Mouse (Mus musculus) MEL (cell line): ENCODE data around the gene F10. TPM values are rescaled to one million over a fixed set of nuclear protein-coding genes. Genes with fewer than 3 reads are reported as not detected.

Source experiments
- DNase-seq: peaks from one replicate; pipeline ENCODE4 v3.0.0; 2011; ENCODE audit warnings: low read depth, low spot score
- H3K27ac ChIP-seq: 2 replicates; pipeline ENCODE4 v1.5.1; 2012; ENCODE audit warnings: low read depth, mild to moderate bottlenecking, control low read depth, low read length, moderate library complexity; ENCODE audit not compliant: control insufficient read depth
- H3K27me3 ChIP-seq, 2 experiments: fragments of 150-350 bp in 1 of 2; sonication (generic) in 1 of 2; 2 replicates each; pipeline ENCODE4 v1.6.1; 2012; ENCODE audit warnings: low read length in 2 of 2, mild to moderate bottlenecking in 2 of 2, improper control_type of control experiment in 1 of 2, moderate library complexity in 1 of 2; ENCODE audit not compliant: insufficient read depth in 2 of 2, control insufficient read depth in 1 of 2
- H3K36me3 ChIP-seq, 2 experiments: 2 replicates each; pipeline ENCODE4 v1.6.1; 2012 to 2014; ENCODE audit warnings: low read length in 2 of 2, improper control_type of control experiment in 1 of 2, inconsistent platforms in 1 of 2, mild to moderate bottlenecking in 1 of 2; ENCODE audit not compliant: insufficient read depth in 2 of 2, control insufficient read depth in 1 of 2
- H3K4me1 ChIP-seq, 2 experiments: fragments of 150-350 bp in 1 of 2; sonication (generic) in 1 of 2; 2 replicates each; pipeline ENCODE4 v1.6.1; 2012; ENCODE audit warnings: low read length in 2 of 2, improper control_type of control experiment in 1 of 2, mild to moderate bottlenecking in 1 of 2; ENCODE audit not compliant: insufficient read depth in 2 of 2, control insufficient read depth in 1 of 2
- H3K4me3 ChIP-seq, 2 experiments: fragments of 150-350 bp in 1 of 2; sonication (generic) in 1 of 2; 2 replicates each; pipeline ENCODE4 v1.5.1; 2012; ENCODE audit warnings: low read depth in 2 of 2, low read length in 2 of 2, mild to moderate bottlenecking in 2 of 2, moderate library complexity in 2 of 2, control low read depth in 1 of 2, improper control_type of control experiment in 1 of 2; ENCODE audit not compliant: control insufficient read depth in 1 of 2, insufficient read depth in 1 of 2
- H3K79me2 ChIP-seq: 2 replicates; pipeline ENCODE4 v1.6.1; 2012; ENCODE audit warnings: mild to moderate bottlenecking, low read length, moderate library complexity; ENCODE audit not compliant: control insufficient read depth, poor library complexity, insufficient read depth
- H3K9ac ChIP-seq: 2 replicates; pipeline ENCODE4 v1.6.1; 2012; ENCODE audit warnings: low read depth, mild to moderate bottlenecking, control low read depth, low read length, moderate library complexity; ENCODE audit not compliant: control insufficient read depth, poor library complexity, severe bottlenecking
- H3K9me3 ChIP-seq: fragments of 150-350 bp; sonication (generic); replicated peaks from 2 replicates; pipeline ENCODE4 v1.6.1; 2012; ENCODE audit warnings: mild to moderate bottlenecking, low read length, improper control_type of control experiment, moderate library complexity; ENCODE audit not compliant: insufficient read depth
- BHLHE40 ChIP-seq: IDR thresholded peaks from 2 replicates; pipeline ENCODE4 v1.6.1; 2012; ENCODE audit warnings: low read depth, mild to moderate bottlenecking, inconsistent platforms, low read length, improper control_type of control experiment, borderline replicate concordance
- CHD1 ChIP-seq: IDR thresholded peaks from 2 replicates; pipeline ENCODE4 v1.6.1; 2012; ENCODE audit warnings: low read depth, mild to moderate bottlenecking, inconsistent platforms, low read length, improper control_type of control experiment
- CHD2 ChIP-seq: IDR thresholded peaks from 2 replicates; pipeline ENCODE4 v1.6.1; 2011; ENCODE audit warnings: low read length, improper control_type of control experiment
- ELF1 ChIP-seq: IDR thresholded peaks from 2 replicates; pipeline ENCODE4 v1.6.1; 2014; ENCODE audit warnings: low read depth, mild to moderate bottlenecking, inconsistent platforms, low read length, improper control_type of control experiment, moderate library complexity
- EP300 ChIP-seq, 2 experiments: IDR thresholded peaks; 2 replicates each; pipeline ENCODE4 v1.6.1; 2011; ENCODE audit warnings: improper control_type of control experiment in 2 of 2, low read length in 2 of 2, low read depth in 1 of 2, mild to moderate bottlenecking in 1 of 2
- ETS1 ChIP-seq: IDR thresholded peaks from 2 replicates; pipeline ENCODE4 v1.6.1; 2012; ENCODE audit warnings: low read depth, mild to moderate bottlenecking, inconsistent platforms, low read length, improper control_type of control experiment, moderate library complexity
- MAX ChIP-seq: IDR thresholded peaks from 2 replicates; pipeline ENCODE4 v1.6.1; 2011; ENCODE audit warnings: low read length, improper control_type of control experiment
- MAZ ChIP-seq: IDR thresholded peaks from 2 replicates; pipeline ENCODE4 v1.6.1; 2012; ENCODE audit warnings: low read depth, mild to moderate bottlenecking, inconsistent platforms, low read length, improper control_type of control experiment
- MYB ChIP-seq: IDR thresholded peaks from 2 replicates; pipeline ENCODE4 v1.6.1; 2011; ENCODE audit warnings: mild to moderate bottlenecking, low read depth, low read length, improper control_type of control experiment
- MYC ChIP-seq: IDR thresholded peaks from 2 replicates; pipeline ENCODE4 v1.6.1; 2011; ENCODE audit warnings: low read depth, mild to moderate bottlenecking, low read length, improper control_type of control experiment, moderate library complexity
- NELFE ChIP-seq: IDR thresholded peaks from 2 replicates; pipeline ENCODE4 v1.6.1; 2011; ENCODE audit warnings: low read depth, low read length, improper control_type of control experiment
- POLR2A ChIP-seq, 2 experiments: IDR thresholded peaks; 2 replicates each; pipeline ENCODE4 v1.6.1; 2011 to 2012; ENCODE audit warnings: low read length in 2 of 2, mild to moderate bottlenecking in 2 of 2, control low read depth in 1 of 2, improper control_type of control experiment in 1 of 2, low read depth in 1 of 2, moderate library complexity in 1 of 2; ENCODE audit not compliant: control insufficient read depth in 1 of 2, insufficient read depth in 1 of 2, poor library complexity in 1 of 2
- POLR2AphosphoS2 ChIP-seq: IDR thresholded peaks from 2 replicates; pipeline ENCODE4 v1.6.1; 2011; ENCODE audit warnings: low read length, improper control_type of control experiment
- POLR2AphosphoS5 ChIP-seq: IDR thresholded peaks from 2 replicates; pipeline ENCODE4 v1.6.1; 2012; ENCODE audit warnings: low read depth, borderline replicate concordance, mild to moderate bottlenecking, inconsistent platforms, low read length, moderate library complexity, mixed read lengths
- RAD21 ChIP-seq: IDR thresholded peaks from 2 replicates; pipeline ENCODE4 v1.6.1; 2011; ENCODE audit warnings: mild to moderate bottlenecking, low read depth, low read length, improper control_type of control experiment
- RCOR1 ChIP-seq: IDR thresholded peaks from 2 replicates; pipeline ENCODE4 v1.6.1; 2012; ENCODE audit warnings: low read depth, mild to moderate bottlenecking, inconsistent platforms, low read length, improper control_type of control experiment
- SIN3A ChIP-seq: IDR thresholded peaks from 2 replicates; pipeline ENCODE4 v1.6.1; 2012; ENCODE audit warnings: low read length, improper control_type of control experiment, inconsistent platforms
- SMC3 ChIP-seq: IDR thresholded peaks from 2 replicates; pipeline ENCODE4 v1.6.1; 2011; ENCODE audit warnings: low read depth, low read length, improper control_type of control experiment
- TAL1 ChIP-seq: IDR thresholded peaks from 2 replicates; pipeline ENCODE4 v1.6.1; 2012; ENCODE audit warnings: mild to moderate bottlenecking, inconsistent platforms, low read length, moderate library complexity, mixed read lengths
- TBP ChIP-seq: IDR thresholded peaks from 2 replicates; pipeline ENCODE4 v1.8.0; 2011; ENCODE audit warnings: low read depth, low read length, improper control_type of control experiment
- TCF12 ChIP-seq: IDR thresholded peaks from 2 replicates; pipeline ENCODE4 v1.6.1; 2014; ENCODE audit warnings: low read depth, mild to moderate bottlenecking, inconsistent platforms, low read length, improper control_type of control experiment, moderate library complexity
- UBTF ChIP-seq: IDR thresholded peaks from 2 replicates; pipeline ENCODE4 v1.6.1; 2012; ENCODE audit warnings: low read depth, mild to moderate bottlenecking, inconsistent platforms, low read length, improper control_type of control experiment, moderate library complexity, borderline replicate concordance; ENCODE audit not compliant: insufficient read depth
- USF1 ChIP-seq: IDR thresholded peaks from 2 replicates; pipeline ENCODE4 v1.6.1; 2014; ENCODE audit warnings: low read depth, mild to moderate bottlenecking, inconsistent platforms, low read length, improper control_type of control experiment, moderate library complexity
- USF2 ChIP-seq, 2 experiments: IDR thresholded peaks; 2 replicates each; pipeline ENCODE4 v1.6.1; 2011 to 2012; ENCODE audit warnings: improper control_type of control experiment in 2 of 2, low read length in 2 of 2, borderline replicate concordance in 1 of 2, inconsistent platforms in 1 of 2, low read depth in 1 of 2, mild to moderate bottlenecking in 1 of 2; ENCODE audit not compliant: insufficient read depth in 1 of 2
- ZC3H11A ChIP-seq: IDR thresholded peaks from 2 replicates; pipeline ENCODE4 v1.6.1; 2012; ENCODE audit warnings: low read depth, mild to moderate bottlenecking, inconsistent platforms, low read length, improper control_type of control experiment
- ZKSCAN1 ChIP-seq: IDR thresholded peaks from 2 replicates; pipeline ENCODE4 v1.6.1; 2012; ENCODE audit warnings: low read depth, mild to moderate bottlenecking, inconsistent platforms, low read length, improper control_type of control experiment, moderate library complexity
- ZMIZ1 ChIP-seq: IDR thresholded peaks from 2 replicates; pipeline ENCODE4 v1.6.1; 2012; ENCODE audit warnings: low read depth, mild to moderate bottlenecking, inconsistent platforms, low read length, improper control_type of control experiment, moderate library complexity
- polyA plus RNA-seq, 2 experiments: library from polyadenylated mRNA; stranded (reverse) in 1 of 2; unstranded in 1 of 2; fragments of >175 nt in 1 of 2; fragments of >200 nt in 1 of 2; gene quantifications; 2 replicates each; pipeline versions ENCODE4 v1.2.1 to v1.2.4; 2012; ENCODE audit warnings: low replicate concordance in 2 of 2, low read depth in 1 of 2; ENCODE audit not compliant: insufficient read length in 2 of 2, insufficient read depth in 1 of 2, missing spikeins in 1 of 2
- total RNA-seq: library from RNA; depleted of rRNA; stranded (reverse); fragments of 300-350 nt; gene quantifications from 2 replicates; pipeline ENCODE4 v1.2.3, GENCODE M21; 2012

Gene F10
- total and polyA plus RNA-seq, 3 experiments: 0.03 to 0.04 TPM; not detected in 1

- Histone ChIP-seq H3K27ac (no peak overlapping the region), H3K9me3 (no peaks in the 10 kb centered on the region), H3K4me1 (no peaks in the 10 kb centered on the region), H3K36me3 (no peaks in the 10 kb centered on the region), H3K4me3 (no peak overlapping the region), H3K9ac (no peak overlapping the region), H3K27me3 (peaks cover 15% of the 10 kb centered on the region in 2 experiments), H3K79me2 (no peaks in the 10 kb centered on the region)
- TF ChIP-seq MYB: no peak
- TF ChIP-seq MYC: no peak
- TF ChIP-seq POLR2AphosphoS2: no peak
- no peak for TF ChIP-seq ZMIZ1
- TF ChIP-seq EP300 (IDR thresholded peaks at IDR 0.05; ENCODE audit: low read depth in 1 of 2, low read length in 2 of 2): no peak
- TF ChIP-seq USF2 (IDR thresholded peaks at IDR 0.05; ENCODE audit: borderline replicate concordance in 1 of 2, insufficient read depth in 1 of 2, low read depth in 1 of 2, low read length in 2 of 2): no peak
- no peak for TF ChIP-seq SIN3A
- TF ChIP-seq MAZ: no peak
- no peak for TF ChIP-seq SMC3
- TF ChIP-seq ELF1: no peak
- TF ChIP-seq RAD21: no peak
- no peak for TF ChIP-seq ZKSCAN1
- no peak for TF ChIP-seq POLR2A (IDR thresholded peaks at IDR 0.05; ENCODE audit: control insufficient read depth in 1 of 2, insufficient read depth in 1 of 2, low read depth in 1 of 2, low read length in 2 of 2, poor library complexity in 1 of 2)
- TF ChIP-seq TCF12: no peak
- TF ChIP-seq ETS1: no peak
- no peak for TF ChIP-seq UBTF
- TF ChIP-seq CHD2: no peak
- no peak for TF ChIP-seq NELFE
- TF ChIP-seq TAL1: no peak
- DNase-seq: no peak
Measured at GRCm38 (mm10) chr8:13027615-13028014, 9.5 kb upstream of the F10 start.

- H3K9ac ChIP-seq: no peak overlapping the region
- TF ChIP-seq EP300 (IDR thresholded peaks at IDR 0.05; ENCODE audit: low read depth in 1 of 2, low read length in 2 of 2): no peak
- no peak for TF ChIP-seq BHLHE40
- TF ChIP-seq SIN3A: no peak
- no peak for TF ChIP-seq POLR2AphosphoS5
- no peak for TF ChIP-seq MYC
- TF ChIP-seq TBP: no peak
- TF ChIP-seq CHD1: no peak
- TF ChIP-seq RCOR1: no peak
- TF ChIP-seq POLR2AphosphoS2: no peak
- no peak for TF ChIP-seq ELF1
- no peak for TF ChIP-seq SMC3
- TF ChIP-seq UBTF: no peak
- no peak for TF ChIP-seq ZC3H11A
- TF ChIP-seq USF1: no peak
- TF ChIP-seq ETS1: no peak
- no peak for TF ChIP-seq MAX
- TF ChIP-seq TCF12: no peak
- no peak for TF ChIP-seq MYB
- TF ChIP-seq RAD21: no peak
- no peak for TF ChIP-seq NELFE
- TF ChIP-seq, all 39 proteins: peak for 0
- Histone ChIP-seq H3K4me3 (no peak overlapping the region), H3K36me3 (no peaks in the 10 kb centered on the region), H3K4me1 (no peaks in the 10 kb centered on the region), H3K79me2 (no peaks in the 10 kb centered on the region), H3K27ac (no peak overlapping the region), H3K9me3 (no peaks in the 10 kb centered on the region), H3K27me3 (peaks cover 15 to 16% of the 10 kb centered on the region in 2 experiments)
- no peak for DNase-seq
Measured at GRCm38 (mm10) chr8:13028482-13028881, 8.6 kb upstream of the F10 start.
